Comparison of ENCODE assay signal across 22 mouse cellular contexts in genomic region chr1:152936365-152936764, GRCm38 (mm10). TPM values are rescaled to one million over a fixed set of nuclear protein-coding genes. Genes with fewer than 3 reads are reported as not detected.
DNase-seq lines count a peak whose midpoint lies in the region; ATAC-seq lines count a peak whose summit lies in the region.
"Had no signal": no experiment of that assay in that cellular context is flagged by ENCODE, and none has a peak within 500 bp of the region (broad histone marks: within the 10 kb centered on the region; RNA-seq: fewer than 3 reads in every experiment).

No protein-coding gene starts in this region.

- H3K4me3 ChIP-seq in midbrain, embryonic 16.5 days (ENCODE audit: low read depth, low read length) = no peak overlapping the region
- H3K4me3 ChIP-seq in midbrain, embryonic 11.5 days (ENCODE audit: low read depth, low read length) = no peak overlapping the region
- H3K4me3 ChIP-seq: embryonic facial prominence, embryonic 15.5 days; erythroblast, embryonic 14.5 days; forebrain, embryonic 12.5 days; heart, embryonic 10.5 days; hindbrain, embryonic 13.5 days had no signal

- ATAC-seq in frontal cortex, adult (ENCODE audit: low TSS enrichment) = peak; percentile 62; the same call in 1 of the 2 replicates
- no peak for ATAC-seq in midbrain, embryonic 16.5 days
- ATAC-seq in midbrain, embryonic 11.5 days (ENCODE audit: low FRiP score) = no peak

- peak overlapping the region; percentile 42; the same call in 1 of the 2 replicates for H3K27ac ChIP-seq in midbrain, embryonic 16.5 days (ENCODE audit: low read length)
- H3K27ac ChIP-seq in midbrain, embryonic 11.5 days (ENCODE audit: low read depth, low read length) = no peak overlapping the region
- H3K27ac ChIP-seq: embryonic facial prominence, embryonic 15.5 days; forebrain, embryonic 12.5 days; heart, embryonic 10.5 days; hindbrain, embryonic 13.5 days had no signal

- H3K4me1 ChIP-seq in midbrain, embryonic 16.5 days (ENCODE audit: control insufficient read depth, insufficient read depth, low read length) = 0 out of 2 replicates have a peak, but pooled peaks cover 6% of the 10 kb centered on the region
- no peaks in the 10 kb centered on the region for H3K4me1 ChIP-seq in midbrain, embryonic 11.5 days (ENCODE audit: control insufficient read depth, insufficient read depth, low read length)
- H3K4me1 ChIP-seq: embryonic facial prominence, embryonic 15.5 days; forebrain, embryonic 12.5 days; hindbrain, embryonic 13.5 days had no signal

- H3K4me2 ChIP-seq in midbrain, embryonic 16.5 days (ENCODE audit: low read length) = no peak overlapping the region
- no peak overlapping the region for H3K4me2 ChIP-seq in midbrain, embryonic 11.5 days
- H3K4me2 ChIP-seq: embryonic facial prominence, embryonic 15.5 days; forebrain, embryonic 12.5 days; hindbrain, embryonic 13.5 days had no signal

- H3K9ac ChIP-seq in midbrain, embryonic 16.5 days (ENCODE audit: low read depth, low read length) = no peak overlapping the region
- H3K9ac ChIP-seq in midbrain, embryonic 11.5 days (ENCODE audit: low read length) = no peak overlapping the region
- H3K9ac ChIP-seq: embryonic facial prominence, embryonic 15.5 days; forebrain, embryonic 12.5 days; hindbrain, embryonic 13.5 days had no signal

- H3K27me3 ChIP-seq in midbrain, embryonic 16.5 days (ENCODE audit: control insufficient read depth, insufficient read depth, low read depth, low read length) = no peaks in the 10 kb centered on the region
- no peaks in the 10 kb centered on the region for H3K27me3 ChIP-seq in midbrain, embryonic 11.5 days (ENCODE audit: control insufficient read depth, insufficient read depth, low read length)
- H3K27me3 ChIP-seq: embryonic facial prominence, embryonic 15.5 days; forebrain, embryonic 12.5 days; hindbrain, embryonic 13.5 days had no signal

- H3K36me3 ChIP-seq in midbrain, embryonic 16.5 days (ENCODE audit: control insufficient read depth, insufficient read depth, low read length) = no peaks in the 10 kb centered on the region
- no peaks in the 10 kb centered on the region for H3K36me3 ChIP-seq in midbrain, embryonic 11.5 days (ENCODE audit: control insufficient read depth, insufficient read depth, low read length)
- H3K36me3 ChIP-seq: embryonic facial prominence, embryonic 15.5 days; forebrain, embryonic 12.5 days; heart, embryonic 10.5 days; hindbrain, embryonic 13.5 days had no signal

- WGBS in midbrain, embryonic 16.5 days = 77% methylated on average over 5 of the region's 5 CpGs
- WGBS in midbrain, embryonic 11.5 days = 85% methylated on average over 5 of the region's 5 CpGs

- DNase-seq in frontal cortex, postnatal 10 days (ENCODE audit: low spot score in 2 of 2) = no peak
- no peak for DNase-seq in midbrain, embryonic 11.5 days (ENCODE audit: low spot score, missing footprints)
- DNase-seq in brain, adult 2 months (ENCODE audit: low read depth, low spot score) = peak; percentile 61
- DNase-seq in retina, embryonic 14.5 days (ENCODE audit: low spot score) = peak; percentile 37
- no peak for DNase-seq in embryo, embryonic 9.5 days (ENCODE audit: extremely low spot score)
- DNase-seq in urinary bladder, postnatal 4 days (ENCODE audit: low spot score in 2 of 2) = no peak
- DNase-seq: adrenal gland, adult 8-10 months; adrenal gland, postnatal 36 days; cerebellum, adult 11-12 months; cerebellum, adult 9-10 months; cerebellum, postnatal 25 days; gastrocnemius, postnatal 10 days; heart, adult 18-20 months; heart, postnatal 10 days; heart, postnatal 4 days had no signal

- H3K9me3 ChIP-seq in midbrain, embryonic 16.5 days (replicated peaks; ENCODE audit: control insufficient read depth, low read length, poor library complexity, severe bottlenecking) = no peaks in the 10 kb centered on the region
- no peaks in the 10 kb centered on the region for H3K9me3 ChIP-seq in midbrain, embryonic 11.5 days (ENCODE audit: control insufficient read depth, low read length)
- H3K9me3 ChIP-seq: embryonic facial prominence, embryonic 15.5 days; forebrain, embryonic 12.5 days; heart, embryonic 10.5 days; hindbrain, embryonic 13.5 days had no signal

RNA-seq across cellular contexts. Expression of gene Nmnat2, which starts 18.4 kb away (rescaled TPM):
- 92.9 and 95.8 TPM in 2 replicates for polyA plus RNA-seq in midbrain, embryonic 16.5 days (2015; fragmentation: Nextera tagmentation; extraction: Ambion mirVana)
- polyA plus RNA-seq in midbrain, embryonic 11.5 days (2014; fragmentation: Nextera tagmentation; extraction: Ambion mirVana) = 15.0 and 20.4 TPM in 2 replicates
- polyA plus RNA-seq: erythroblast, embryonic 14.5 days had no signal

RNA-seq across cellular contexts. Expression of gene Smg7, which starts 33.9 kb away (rescaled TPM):
- polyA plus RNA-seq in midbrain, embryonic 16.5 days (2015; fragmentation: Nextera tagmentation; extraction: Ambion mirVana) = 32.1 and 33.9 TPM in 2 replicates
- 42.9 and 45.2 TPM in 2 replicates for polyA plus RNA-seq in midbrain, embryonic 11.5 days (2014; fragmentation: Nextera tagmentation; extraction: Ambion mirVana)

Comparison
In these comparisons a context has a peak if more than half of its experiments do, and no peak if none do; other contexts are left out.
1. DNase-seq: peak in brain, adult 2 months (single experiment) and retina, embryonic 14.5 days (single experiment); none in frontal cortex, postnatal 10 days (0 of 2), midbrain, embryonic 11.5 days (single experiment), embryo, embryonic 9.5 days (single experiment) and urinary bladder, postnatal 4 days (0 of 2).